Mouse (Mus musculus): Measurements from ENCODE around the gene Pou3f3.

GRCm38 (mm10) chr1:42707196-42707595, 11.6 kb downstream of the Pou3f3 start:
- TF ChIP-seq CTCF (IDR thresholded peaks at IDR 0.05; ENCODE audit: borderline replicate concordance, insufficient read depth, low read length), result no peak
- no peak for TF ChIP-seq POLR2A (IDR thresholded peaks at IDR 0.05; ENCODE audit: low read depth, low read length)
